Mouse (Mus musculus): ENCODE results near the gene Scaf4. TPM values are rescaled to one million over a fixed set of nuclear protein-coding genes. Genes with fewer than 3 reads are reported as not detected.

The Scaf4 gene
- total RNA-seq (2017), result 18.7 to 69.1 TPM (median 39.3 TPM) in 3 replicates

- ATAC-seq (replicated peaks; ENCODE audit: insufficient number of reproducible peaks, low FRiP score, low TSS enrichment, poor library complexity, severe bottlenecking), result peak; percentile 82
These were observed at the start of gene Scaf4 for GRCm38 (mm10) chr16:90283905-90284891. Scaf4 (minus strand) TSS chr16:90284503.

DNA sequence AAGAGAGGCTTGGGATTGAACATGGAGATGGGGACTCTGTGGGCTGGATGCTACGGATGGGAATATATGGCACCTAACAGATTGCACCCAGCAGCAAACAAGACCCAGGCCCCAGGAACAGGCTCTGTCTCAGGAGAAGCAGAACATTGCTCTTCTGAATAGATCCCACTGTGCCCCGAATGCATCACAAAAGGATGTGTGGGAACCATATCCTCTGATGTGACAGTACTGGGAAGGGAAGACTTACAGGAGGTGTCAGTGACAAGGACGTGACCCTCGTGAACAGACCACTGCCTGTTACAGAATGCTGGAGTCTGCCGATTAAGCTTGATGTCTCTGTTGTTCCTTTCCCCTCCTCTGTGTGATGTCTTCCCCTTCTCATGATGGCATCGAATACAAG, 48.2 kb upstream of the Scaf4 start:
- ATAC-seq (replicated peaks; ENCODE audit: insufficient number of reproducible peaks, low FRiP score, low TSS enrichment, poor library complexity, severe bottlenecking), result no peak

DNA sequence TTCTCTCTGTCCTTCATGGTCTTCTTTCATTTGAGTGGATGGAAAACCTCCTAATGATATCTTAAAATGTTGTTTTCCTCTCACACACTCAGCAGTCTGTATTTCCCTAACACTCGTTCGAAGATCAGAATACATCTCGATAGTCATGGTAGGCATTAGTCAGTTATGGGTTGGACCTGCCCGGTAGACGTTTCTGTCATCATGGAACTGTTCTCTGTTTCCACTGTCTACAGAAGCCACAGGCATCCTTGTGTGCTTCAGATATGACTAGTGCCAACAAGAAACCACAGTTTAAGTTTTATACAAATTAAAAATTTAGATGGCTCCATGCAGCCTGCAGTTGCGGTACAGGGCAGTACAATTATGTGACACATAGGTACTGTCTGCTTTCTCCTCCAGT, 46.7 kb upstream of the Scaf4 start:
- ATAC-seq (replicated peaks; ENCODE audit: insufficient number of reproducible peaks, low FRiP score, low TSS enrichment, poor library complexity, severe bottlenecking), result no peak

DNA sequence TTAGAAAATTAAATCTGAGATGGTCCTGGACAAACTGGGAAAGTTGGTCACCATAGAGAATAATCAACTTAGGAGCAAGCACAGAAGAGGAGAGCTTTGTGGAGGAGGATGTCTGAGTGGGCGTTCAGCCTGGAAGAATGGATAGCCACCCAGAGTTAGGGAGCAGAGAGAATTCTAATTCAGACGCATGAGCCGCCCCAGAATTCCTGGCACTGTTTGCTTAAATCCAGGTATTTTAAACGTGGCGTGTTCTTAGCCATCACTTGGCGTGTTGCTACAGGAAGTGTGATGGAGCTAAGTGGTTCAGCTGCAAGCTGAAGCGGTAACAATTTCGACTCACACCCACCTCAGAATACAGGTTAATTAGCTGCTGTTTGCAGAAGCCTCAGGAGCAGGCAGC, 45.2 kb upstream of the Scaf4 start:
- no peak for ATAC-seq (replicated peaks; ENCODE audit: insufficient number of reproducible peaks, low FRiP score, low TSS enrichment, poor library complexity, severe bottlenecking)

DNA sequence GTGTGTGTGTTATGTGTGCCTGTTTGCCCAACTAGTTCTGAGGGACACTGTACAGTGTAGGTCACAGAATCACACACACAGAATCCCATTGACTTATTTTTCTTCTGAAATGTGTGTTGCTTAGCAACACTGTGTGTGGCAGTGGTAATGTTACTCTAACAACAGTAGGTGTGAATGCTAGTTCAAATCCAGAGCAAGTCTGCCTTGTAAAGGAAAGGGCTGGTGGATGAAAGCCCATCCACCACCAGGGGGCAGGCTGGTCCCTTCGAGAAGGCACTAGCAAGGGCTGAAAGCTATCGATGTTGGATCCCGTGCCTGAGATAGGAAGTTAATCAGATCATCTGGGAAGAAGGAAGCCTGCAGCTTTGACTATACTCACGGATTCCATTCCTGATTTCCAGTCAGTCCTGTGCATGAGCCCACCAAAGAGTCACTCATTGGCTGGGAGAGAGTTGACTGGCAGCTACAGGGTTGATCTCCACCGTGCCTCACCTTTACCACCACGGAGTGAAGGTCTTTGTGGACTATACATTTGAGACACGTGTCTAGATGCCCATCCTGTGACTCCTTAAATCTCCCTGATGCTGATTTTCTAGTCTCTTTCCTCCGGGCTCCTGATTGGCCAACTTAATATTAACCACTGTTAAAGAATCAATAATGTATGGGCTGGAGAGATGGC, 38.7 kb upstream of the Scaf4 start:
- ATAC-seq (replicated peaks; ENCODE audit: insufficient number of reproducible peaks, low FRiP score, low TSS enrichment, poor library complexity, severe bottlenecking), result peak; percentile 72

- ATAC-seq (replicated peaks; ENCODE audit: insufficient number of reproducible peaks, low FRiP score, low TSS enrichment, poor library complexity, severe bottlenecking), result no peak
These were observed 35.0 kb upstream of the Scaf4 start for GRCm38 (mm10) chr16:90319321-90319720.

- ATAC-seq (replicated peaks; ENCODE audit: insufficient number of reproducible peaks, low FRiP score, low TSS enrichment, poor library complexity, severe bottlenecking), result no peak
These were observed 34.1 kb upstream of the Scaf4 start for GRCm38 (mm10) chr16:90318372-90318926.

- ATAC-seq (replicated peaks; ENCODE audit: insufficient number of reproducible peaks, low FRiP score, low TSS enrichment, poor library complexity, severe bottlenecking), result no peak
These were observed 33.5 kb upstream of the Scaf4 start for GRCm38 (mm10) chr16:90317777-90318176.

GRCm38 (mm10) chr16:90315881-90316280, 31.6 kb upstream of the Scaf4 start:
- no peak for ATAC-seq (replicated peaks; ENCODE audit: insufficient number of reproducible peaks, low FRiP score, low TSS enrichment, poor library complexity, severe bottlenecking)

DNA sequence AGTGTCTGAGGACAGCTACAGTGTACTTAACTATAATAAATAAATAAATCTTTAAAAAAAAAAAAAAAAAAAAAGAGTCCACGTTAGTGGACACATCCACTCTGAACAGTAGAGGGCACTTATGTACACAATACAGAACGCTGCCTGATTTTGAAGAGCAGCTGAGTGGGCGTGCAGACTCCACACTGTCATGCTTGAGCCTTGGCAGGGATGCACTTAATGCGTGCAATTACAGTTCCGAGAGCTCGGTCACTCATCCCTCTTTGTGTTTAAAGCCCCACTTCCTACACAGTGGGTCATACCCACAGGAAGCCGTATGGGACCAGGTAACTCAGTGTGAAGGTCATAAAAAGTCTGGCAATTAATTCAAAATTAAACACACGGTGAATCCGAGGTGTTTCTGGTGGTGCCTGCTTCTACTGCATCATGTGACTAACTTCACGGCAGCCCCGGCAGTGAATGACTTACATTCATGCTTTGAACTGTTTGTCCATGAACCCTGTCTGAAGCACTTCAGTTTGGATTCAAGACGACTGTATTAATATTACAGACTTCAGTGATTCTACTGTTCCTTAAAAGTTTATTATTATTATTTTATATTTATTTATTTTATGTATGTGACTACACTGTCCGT, 28.3 kb upstream of the Scaf4 start:
- ATAC-seq (replicated peaks; ENCODE audit: insufficient number of reproducible peaks, low FRiP score, low TSS enrichment, poor library complexity, severe bottlenecking), result no peak

DNA sequence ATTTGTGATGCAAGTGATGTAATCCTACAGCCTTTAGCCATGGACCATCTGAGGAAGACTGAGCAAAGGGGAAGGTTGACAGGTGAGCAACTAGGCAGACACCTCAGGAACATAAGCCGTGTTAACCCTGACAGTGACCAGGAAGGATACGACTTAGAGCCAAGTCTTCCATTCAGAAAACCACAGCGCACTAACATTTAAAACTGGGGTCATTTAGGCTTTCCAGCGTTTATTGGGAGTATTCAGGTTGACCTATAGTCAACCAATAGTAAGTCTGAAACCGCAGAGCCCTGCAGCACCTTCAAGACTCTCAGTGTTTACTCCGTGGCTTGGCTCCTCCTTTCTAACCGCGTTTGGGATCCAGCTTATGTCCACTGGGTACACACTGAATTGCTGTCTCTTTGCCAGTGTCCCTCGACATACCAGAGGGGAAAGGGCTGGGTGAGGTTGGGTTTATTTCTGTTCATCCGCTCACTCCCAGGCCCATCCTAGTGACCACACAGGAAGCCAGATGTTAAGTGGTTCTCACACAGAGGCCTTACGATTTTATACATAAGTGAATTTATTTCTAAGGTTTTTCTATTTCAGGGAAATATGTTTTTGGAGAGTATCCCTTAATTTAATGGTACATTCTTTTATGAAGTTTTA, 26.3 kb upstream of the Scaf4 start:
- no peak for ATAC-seq (replicated peaks; ENCODE audit: insufficient number of reproducible peaks, low FRiP score, low TSS enrichment, poor library complexity, severe bottlenecking)

DNA sequence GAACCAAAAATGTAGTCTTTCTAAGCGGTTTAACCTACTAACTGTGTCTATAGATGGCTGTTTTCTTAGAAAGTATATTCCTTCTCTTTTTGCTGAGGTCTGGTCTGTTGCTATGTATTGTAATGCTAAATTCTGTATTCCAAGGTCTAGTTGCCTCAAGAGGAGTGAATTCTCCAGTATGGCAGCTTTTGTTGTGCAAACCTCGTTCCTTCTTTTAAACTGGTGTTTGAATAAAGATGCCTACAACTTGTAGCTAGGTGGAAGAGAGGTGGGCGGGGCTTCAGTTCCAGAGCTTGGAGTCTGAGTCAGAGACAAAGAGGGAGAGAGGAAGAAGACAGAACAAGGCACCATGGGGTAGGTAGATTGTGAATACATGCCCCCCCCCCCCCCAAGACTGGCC, 25.5 kb upstream of the Scaf4 start:
- ATAC-seq (replicated peaks; ENCODE audit: insufficient number of reproducible peaks, low FRiP score, low TSS enrichment, poor library complexity, severe bottlenecking), result no peak

DNA sequence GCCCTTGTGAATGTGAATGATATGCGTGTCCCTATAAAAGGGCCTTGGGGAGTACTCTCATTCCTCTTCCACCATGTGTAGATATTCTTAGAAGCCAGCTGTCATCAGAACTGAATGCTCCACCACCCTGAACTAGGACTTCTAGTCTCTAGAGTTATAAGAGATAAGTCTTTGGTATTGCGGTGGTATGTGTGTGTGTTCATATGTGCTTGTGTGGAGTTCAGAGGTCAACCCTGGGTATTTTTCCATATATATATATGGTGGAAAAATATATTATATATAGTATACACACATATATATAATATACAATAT, 19.6 kb upstream of the Scaf4 start:
- ATAC-seq (replicated peaks; ENCODE audit: insufficient number of reproducible peaks, low FRiP score, low TSS enrichment, poor library complexity, severe bottlenecking), result no peak

- ATAC-seq (replicated peaks; ENCODE audit: insufficient number of reproducible peaks, low FRiP score, low TSS enrichment, poor library complexity, severe bottlenecking), result no peak
These were observed 19.1 kb upstream of the Scaf4 start for GRCm38 (mm10) chr16:90303286-90303987.

DNA sequence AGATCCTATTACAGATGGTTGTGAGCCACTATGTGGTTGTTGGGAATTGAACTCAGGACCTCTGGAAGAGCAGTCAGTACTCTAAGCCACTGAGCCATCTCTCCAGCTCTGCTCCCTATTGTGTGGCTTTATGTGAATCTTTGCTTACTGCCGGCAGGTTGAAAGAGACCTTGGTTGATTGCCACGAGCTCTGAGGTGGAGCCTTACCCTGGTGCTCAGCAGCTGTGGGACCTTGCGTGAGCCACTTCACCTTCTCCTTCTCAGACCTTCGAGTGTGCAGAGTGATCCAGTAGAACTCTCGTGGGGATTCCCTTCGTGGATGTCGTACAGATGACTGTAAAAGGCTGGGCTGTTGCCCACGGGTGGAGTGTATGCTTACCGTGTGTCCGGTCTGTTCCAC, 17.4 kb upstream of the Scaf4 start:
- no peak for ATAC-seq (replicated peaks; ENCODE audit: insufficient number of reproducible peaks, low FRiP score, low TSS enrichment, poor library complexity, severe bottlenecking)

GRCm38 (mm10) chr16:90300896-90301295, 16.6 kb upstream of the Scaf4 start:
- peak; percentile 77 for ATAC-seq (replicated peaks; ENCODE audit: insufficient number of reproducible peaks, low FRiP score, low TSS enrichment, poor library complexity, severe bottlenecking)

- ATAC-seq (replicated peaks; ENCODE audit: insufficient number of reproducible peaks, low FRiP score, low TSS enrichment, poor library complexity, severe bottlenecking), result no peak
These were observed 15.3 kb upstream of the Scaf4 start for GRCm38 (mm10) chr16:90299591-90299990.
